Mouse (Mus musculus) CD8-positive naive resting alpha-beta T cell, adult 2 months (primary cell): ENCODE data around the gene Tmem130.

Experiments used
- DNase-seq, 2 experiments: peaks; one replicate each; pipeline ENCODE4 v3.0.0; 2022; ENCODE audit warnings: low read depth in 2 of 2, low spot score in 2 of 2

The Tmem130 gene

DNA sequence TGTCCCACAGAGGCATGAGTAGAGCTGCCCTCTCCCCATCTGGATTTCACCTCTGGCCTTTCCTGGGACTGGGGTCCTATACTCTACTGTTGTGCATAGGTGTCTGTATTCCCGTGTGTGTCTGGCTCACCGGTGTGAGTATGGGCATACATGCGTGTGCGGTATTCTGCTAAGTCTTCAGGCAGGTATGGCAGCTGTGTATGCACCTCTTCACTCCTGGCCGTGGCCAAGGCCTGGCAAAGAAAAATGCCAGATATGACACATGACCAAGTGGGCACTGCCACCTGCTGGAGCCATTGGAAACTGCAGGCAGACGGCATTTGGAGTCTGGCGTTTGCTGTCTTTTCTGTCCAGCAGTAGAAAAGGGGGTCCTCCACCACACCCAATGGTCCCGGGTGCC is 26.7 kb downstream of the Tmem130 start:
- peak; percentile 35 to 44 for DNase-seq

DNA sequence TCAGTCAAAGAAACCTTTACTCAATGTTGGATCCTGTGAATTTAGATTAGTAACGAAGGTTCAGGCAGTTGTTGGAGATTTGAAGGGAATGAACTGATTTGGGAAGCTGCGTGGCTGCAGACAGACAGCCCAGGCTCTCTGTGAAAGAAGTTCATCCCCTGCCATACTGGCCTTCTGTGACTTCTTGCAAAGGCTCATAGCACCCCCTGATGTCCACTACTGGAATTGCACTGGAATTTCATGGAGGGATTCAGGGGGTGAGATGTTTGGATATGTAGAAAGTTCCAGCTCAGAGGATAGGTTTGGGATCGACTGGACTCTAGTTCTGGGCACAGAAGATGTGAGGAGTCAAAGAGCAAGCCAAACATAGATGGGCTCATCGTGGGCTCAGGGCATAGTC is 27.7 kb downstream of the Tmem130 start:
- peak in 1 of 2 experiments; percentile 8 for DNase-seq

DNA sequence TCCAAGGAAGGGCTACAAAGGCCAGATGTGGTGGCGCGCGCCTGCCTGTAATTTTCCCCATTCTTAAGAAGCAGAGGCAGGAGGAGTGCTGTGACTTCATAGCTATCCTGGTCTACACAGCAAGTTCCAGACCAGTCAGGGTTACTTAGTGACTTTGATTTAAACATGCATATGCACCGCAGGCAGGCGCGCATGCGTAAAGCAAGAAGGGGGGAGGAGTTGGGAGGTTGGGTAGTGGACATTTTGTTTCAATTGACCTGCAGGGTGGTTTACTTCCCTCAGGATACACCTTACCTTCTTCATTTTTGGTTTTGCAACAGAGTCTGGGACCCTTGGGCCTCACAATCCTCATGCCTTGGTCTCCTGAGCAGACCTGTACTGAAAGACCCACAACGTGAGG is 32.4 kb downstream of the Tmem130 start:
- DNase-seq: no peak

DNA sequence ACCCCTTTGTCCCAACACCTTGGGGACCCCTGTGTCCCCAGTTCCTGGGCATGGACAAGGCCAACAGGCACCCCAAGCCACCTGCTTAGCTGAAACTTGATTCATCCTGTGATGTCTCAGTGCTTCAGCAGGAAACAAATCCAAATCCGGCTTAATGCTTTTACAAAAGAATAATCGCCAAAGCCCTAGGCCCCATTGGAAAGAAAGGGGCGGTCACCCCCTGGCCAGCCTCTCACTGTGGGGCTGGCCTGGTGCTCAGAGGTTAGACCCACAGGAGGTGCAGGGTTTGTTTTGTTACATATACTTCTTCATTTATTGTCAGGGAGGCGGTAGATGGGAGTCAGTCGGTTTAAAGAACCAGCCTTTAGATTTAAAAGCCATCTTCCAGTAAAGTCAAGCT is 33.4 kb downstream of the Tmem130 start:
- DNase-seq: no peak

DNA sequence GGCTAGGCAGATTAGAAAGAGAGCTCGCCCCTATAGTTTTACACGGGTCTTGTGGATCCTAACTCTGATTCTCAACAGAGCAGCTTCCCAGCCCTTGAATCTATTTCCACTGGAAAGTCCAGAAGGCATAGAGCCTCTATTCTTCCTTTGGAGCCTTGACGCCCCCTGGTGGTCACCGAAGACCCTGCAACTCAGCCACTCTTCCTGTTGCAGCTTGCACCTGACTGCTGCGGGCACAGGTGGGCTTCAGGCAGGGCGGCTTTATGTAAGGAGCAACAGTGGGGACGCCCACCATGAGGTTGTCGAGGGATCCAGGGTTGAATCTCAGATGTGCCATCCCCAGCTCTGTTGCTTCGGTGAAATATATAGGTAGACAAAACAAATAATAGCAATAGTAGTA is 34.5 kb downstream of the Tmem130 start:
- DNase-seq: peak; percentile 12 to 34

DNA sequence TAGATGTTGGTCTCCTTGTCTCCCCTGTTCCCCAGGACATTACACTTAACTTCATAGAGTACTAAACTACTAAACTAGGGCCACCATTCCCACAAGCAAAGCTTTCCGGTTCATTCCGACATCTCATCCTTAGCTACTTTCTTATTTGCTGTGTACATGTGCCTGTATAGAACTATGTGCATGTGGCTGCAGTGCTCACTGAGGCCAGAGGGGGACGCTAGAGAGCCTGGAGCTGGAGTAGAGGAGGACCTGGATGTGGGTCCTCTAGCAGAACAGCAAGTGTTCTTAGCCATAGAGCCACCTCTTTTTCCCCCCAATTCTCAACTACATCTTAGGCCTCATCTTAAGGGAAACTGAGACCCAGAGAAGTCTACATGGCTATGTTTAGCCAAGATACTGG is 36.1 kb downstream of the Tmem130 start:
- no peak for DNase-seq

DNA sequence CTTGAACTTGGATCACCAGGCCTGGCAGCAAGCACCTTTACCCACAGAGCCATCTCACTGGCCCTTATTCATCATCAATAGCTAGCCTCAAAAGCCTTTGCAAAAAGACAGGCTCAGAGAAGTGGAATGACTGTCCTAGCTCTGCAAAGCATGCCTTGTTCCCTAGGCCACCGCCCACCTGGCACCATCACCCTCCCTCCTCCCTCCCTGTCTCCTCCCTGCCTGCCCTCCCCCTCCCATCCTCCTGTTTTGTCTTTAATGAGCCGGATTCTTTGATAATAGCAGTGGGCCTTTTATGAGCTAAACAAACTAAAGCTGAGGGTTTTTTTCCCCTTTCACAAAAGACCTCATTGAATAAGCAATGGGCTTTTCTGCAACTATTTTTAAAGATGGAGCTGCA is 36.7 kb downstream of the Tmem130 start:
- DNase-seq: no peak

DNA sequence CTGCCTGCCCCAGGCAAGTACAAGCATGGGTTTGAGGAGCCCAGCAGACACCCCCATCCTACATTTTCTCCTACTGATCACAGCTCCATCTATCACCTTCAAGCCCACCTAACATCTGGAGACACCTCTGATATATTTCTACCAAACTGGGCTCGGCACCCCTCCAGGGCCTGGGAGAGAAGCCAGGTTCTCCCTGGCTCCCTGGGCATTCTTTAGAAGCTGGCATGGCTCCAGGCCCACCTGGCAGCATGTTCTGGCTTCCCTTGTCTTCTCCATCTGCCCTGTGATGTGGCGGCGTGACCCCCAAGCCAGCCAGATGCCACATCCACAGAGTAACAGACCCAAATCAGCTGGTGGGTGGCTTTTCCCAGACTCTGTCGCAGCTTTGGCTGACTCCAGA is 41.3 kb downstream of the Tmem130 start:
- DNase-seq: no peak

DNA sequence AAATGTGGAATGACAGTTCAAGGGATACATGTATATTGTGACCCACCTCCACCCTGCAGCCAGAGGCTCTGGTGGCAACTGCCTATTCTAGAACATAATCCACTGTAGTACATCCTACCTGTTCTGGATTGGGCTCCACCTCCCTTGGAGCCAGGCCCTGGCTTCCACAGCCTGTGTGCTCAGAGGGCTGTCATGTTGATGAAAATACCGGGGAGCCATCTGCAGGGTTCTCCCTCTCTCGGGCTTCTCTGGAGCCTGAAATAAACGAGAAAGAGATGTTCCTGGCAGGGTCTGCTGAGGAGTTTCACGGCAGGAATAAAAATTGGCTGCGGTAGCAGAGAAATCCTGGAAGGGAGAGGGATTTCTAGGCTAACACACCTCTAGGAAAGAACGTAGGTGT is 41.8 kb downstream of the Tmem130 start:
- DNase-seq: no peak

DNA sequence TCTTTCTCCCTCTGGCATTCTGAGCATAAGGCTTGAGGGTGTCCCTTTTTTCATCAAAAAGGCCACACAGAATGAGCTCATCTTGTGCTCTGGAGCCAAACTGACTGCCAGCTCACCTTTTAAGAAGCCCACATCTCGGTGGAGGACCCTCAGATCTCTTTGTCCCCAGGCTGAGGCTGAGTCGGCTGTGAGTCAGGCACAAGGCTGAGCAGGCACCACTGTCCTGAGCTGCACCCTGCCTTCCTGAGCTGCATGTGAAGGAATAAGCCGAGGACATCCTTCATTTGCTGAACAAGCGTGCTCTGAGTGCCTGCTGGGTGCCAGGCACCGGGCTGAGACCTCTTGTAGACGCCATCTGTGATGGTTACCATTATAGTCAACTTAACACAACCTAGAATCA is 44.4 kb downstream of the Tmem130 start:
- DNase-seq: no peak

DNA sequence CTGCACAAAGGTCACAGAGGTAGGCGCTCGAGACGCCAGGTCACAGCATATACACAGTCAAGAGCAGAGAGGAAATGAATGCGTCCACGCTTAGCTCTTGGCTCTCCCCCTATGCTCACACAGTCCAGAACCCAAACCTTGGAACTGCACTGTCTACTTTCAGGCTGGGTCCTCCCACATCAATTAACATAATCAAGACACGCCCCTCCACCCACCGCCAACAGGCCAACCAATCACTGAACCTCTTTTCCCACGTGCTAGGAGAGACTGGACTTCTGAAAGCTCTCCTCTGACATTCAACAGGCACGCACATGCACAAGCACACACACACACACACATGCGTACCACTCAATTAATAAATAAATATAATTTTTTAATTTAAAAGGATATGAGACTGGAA is 48.2 kb downstream of the Tmem130 start:
- DNase-seq: no peak

DNA sequence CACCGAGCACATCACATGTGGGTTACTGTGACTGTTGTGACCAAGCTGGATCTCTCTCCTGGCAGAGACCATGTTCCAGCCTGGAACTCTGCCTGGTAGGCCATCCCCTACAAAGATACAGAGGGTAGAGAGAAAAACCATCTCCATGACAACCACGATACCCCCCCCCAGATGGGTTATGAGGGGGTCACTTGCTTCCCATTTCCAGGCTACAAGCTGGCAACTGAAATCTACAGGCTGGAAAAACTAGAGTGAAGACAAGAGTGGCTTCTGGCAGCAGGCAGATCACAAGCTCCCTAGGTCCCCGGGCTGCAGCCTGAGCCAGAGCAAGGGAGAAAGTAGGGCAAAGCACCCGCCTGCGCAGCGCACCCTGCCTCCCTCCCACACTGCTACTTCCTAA is 54.0 kb downstream of the Tmem130 start:
- no peak for DNase-seq

DNA sequence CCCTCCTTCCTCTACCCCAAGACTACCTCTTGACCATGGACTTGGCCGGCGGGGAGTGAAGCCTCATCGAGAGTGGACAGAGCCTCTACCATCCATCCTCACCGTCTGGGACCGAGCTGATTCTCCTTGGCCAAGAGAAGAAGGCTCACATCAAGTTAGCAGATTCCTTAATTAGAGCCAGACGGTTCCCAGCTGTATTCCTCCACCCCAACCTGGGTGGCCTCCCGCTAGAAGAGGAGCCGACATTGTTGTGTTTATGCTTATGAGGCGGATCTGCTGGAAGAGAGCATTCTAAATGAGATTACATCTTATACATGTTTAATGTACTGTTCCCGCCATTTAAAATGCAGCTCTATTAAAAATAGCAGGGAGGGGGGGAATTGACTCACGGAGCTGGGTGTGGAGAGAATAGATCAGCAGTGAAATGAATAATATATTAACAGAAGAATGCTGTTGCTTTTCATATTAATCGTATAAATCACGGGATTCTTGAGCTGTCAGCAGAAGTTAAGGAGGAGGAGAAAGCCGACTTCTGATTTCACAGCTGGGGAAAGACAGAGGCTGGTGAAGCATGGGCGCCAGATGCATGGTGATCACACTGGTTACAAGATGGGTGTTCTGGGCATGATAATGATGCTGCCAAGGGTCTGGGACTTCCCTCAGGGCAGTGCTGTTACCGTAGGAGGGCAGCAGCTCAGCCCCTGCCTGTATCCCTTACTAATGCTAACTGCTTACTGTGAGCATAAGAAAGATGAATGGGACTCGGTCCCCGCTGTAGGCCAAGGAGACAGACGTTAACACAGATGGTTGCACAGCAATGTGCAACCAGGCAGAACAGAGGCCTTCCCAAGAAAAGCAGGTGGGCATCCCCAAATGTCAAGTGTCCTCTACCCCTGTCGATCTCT is 57.9 kb downstream of the Tmem130 start:
- no peak for DNase-seq

DNA sequence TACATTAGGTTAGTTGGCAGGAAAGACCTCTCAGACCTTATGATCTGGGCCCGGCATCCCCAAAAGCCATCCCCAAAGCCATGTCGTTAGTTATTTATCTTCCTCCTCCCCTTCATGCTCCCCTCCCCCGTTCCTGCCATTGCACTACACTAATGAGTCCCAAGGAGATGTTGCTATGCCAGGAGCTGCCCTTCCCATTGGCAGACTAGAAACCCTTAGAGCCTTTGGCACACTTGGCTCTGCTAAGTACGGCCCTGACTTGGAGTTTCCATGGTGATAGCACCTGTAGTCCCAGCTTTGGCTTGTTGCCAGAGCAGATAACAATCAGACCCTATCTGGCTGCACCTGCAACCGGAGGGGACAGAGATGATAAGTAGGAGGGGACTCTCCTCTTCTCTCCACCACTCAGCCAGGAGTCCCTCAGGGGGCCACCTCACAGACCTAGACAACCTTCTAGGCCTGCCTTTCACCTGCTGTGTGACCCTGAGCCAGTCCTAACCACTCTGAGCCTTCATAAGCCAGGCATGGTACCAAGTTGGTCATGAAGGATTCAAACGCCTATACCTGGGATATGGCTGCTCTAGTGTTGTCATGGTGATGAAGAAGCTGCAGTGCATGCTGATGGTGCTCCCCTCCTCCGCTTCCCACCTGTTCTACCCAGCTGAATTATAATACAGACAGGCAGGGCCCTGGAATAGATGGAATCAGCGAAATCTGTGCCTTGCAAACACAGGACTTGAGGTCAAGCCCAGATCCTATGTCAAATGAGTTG is 66.1 kb downstream of the Tmem130 start:
- DNase-seq: no peak

DNA sequence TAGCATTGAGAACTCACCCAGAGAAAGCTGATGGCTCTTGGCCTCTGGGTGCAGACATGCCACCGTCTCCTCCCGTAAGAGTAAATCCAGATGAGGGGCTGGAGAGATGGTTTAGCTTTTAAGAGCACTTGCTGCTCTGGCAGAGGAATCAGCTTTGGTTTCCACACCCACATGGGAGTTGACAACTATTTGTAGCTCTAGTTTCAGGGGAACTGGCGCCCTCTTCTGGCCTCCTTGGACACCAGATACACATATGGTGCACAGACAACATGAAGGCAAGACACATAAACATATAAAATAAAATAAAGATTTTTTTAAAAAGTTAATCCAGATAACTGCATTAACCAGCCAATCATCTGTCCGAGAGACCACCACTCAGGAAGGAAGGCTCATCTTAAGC is 67.5 kb downstream of the Tmem130 start:
- DNase-seq: no peak

DNA sequence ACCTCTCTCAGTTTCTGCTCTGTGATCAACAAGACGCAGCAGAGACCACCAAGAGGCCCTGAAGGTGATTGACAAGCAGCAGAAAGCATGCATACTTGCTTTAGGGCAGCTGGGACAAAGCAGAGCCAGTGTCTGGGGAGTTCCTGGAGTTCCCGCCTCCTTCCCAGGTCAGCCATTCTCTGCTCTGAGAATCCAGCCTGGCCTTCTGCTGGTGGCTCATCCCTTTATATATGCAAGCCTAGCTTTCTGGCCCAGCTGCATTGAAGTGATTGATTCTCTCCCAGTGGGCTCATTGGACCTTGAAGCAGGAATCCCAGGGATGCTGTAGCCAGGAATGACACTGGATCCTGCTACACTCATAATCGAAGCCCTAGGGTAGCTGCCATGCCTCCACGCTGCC is 70.2 kb downstream of the Tmem130 start:
- no peak for DNase-seq

DNA sequence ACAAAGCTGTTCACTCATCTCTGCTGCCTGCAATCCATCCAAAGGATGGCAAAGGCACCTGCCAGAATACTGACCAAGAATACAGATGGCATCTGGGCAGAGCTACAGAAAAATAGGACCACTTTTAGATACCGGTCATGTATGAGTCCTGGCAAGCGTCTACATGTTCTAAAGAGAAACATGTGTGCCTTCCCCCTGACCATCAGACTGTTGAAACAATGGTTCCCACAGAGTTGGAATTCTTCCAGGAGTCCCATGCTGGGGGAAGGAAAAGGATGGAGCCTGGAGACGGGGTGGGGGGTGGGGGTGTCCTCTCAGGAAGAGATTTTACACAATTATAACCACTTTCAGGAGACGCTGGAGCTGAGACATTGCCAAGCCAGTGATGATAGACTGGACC is 73.2 kb downstream of the Tmem130 start:
- DNase-seq: no peak
